In the genomic region with DNA sequence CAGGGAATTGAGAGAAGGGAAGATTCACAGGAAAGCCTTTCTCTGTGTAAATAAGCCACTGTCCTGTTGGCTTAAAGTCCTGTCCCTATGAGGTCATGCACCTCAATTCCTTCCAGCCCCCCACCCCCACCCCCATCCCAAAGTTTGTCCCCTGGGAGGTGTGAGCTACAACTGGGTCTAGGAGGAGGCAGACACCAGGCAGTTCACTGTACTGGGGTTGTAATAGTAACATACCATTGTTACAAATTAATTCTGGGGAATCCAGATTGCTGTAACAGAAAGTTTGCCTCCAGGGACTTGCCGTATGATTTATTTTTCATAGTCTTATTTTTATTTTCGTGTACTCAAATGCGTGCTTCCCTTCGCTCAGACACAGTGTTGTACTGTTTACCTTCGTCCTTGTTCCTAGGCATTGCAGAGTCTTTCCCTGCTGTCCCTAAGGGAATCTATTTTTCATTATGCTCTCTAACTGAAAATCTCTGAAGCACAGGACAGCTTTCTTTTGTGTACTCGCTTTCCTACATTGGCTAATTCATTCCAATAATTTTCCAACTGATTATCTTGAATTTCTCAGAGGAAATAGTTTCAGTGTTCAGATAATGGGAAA, we compare ENCODE assay signal across 15 mouse cellular contexts.
"Had no signal": no experiment of that assay in that cellular context is flagged by ENCODE, and none has a peak within 500 bp of the region (broad histone marks: within the 10 kb centered on the region; RNA-seq: fewer than 3 reads in every experiment).

No protein-coding gene starts in this region.

- H3K9ac ChIP-seq: kidney, embryonic 15.5 days; limb, embryonic 15.5 days; liver, embryonic 12.5 days; lung, embryonic 14.5 days; midbrain, embryonic 12.5 days; stomach, embryonic 15.5 days had no signal

- H3K4me1 ChIP-seq: liver, embryonic 12.5 days; midbrain, embryonic 12.5 days; stomach, embryonic 15.5 days had no signal

- H3K36me3 ChIP-seq: kidney, embryonic 15.5 days; limb, embryonic 15.5 days; liver, embryonic 12.5 days; midbrain, embryonic 12.5 days; stomach, embryonic 15.5 days had no signal

- H3K27me3 ChIP-seq: kidney, embryonic 15.5 days; limb, embryonic 15.5 days; liver, embryonic 12.5 days; midbrain, embryonic 12.5 days; stomach, embryonic 15.5 days had no signal

- DNase-seq: kidney, adult 2 months; kidney, postnatal 36 days; layer of hippocampus, adult 9-11 months; layer of hippocampus, postnatal 36 days; lung, embryonic 14.5 days; lung, postnatal 10 days; lung, postnatal 4 days; retina, postnatal 1 day; thymus, adult 2 months; thymus, postnatal 25 days had no signal

- H3K4me2 ChIP-seq: kidney, embryonic 15.5 days; limb, embryonic 15.5 days; liver, embryonic 12.5 days; lung, embryonic 14.5 days; midbrain, embryonic 12.5 days; stomach, embryonic 15.5 days had no signal

- H3K4me3 ChIP-seq: kidney, embryonic 15.5 days; limb, embryonic 15.5 days; liver, embryonic 12.5 days; midbrain, embryonic 12.5 days; stomach, embryonic 15.5 days had no signal

- ATAC-seq: liver, embryonic 12.5 days had no signal

- H3K9me3 ChIP-seq: kidney, embryonic 15.5 days; limb, embryonic 15.5 days; liver, embryonic 12.5 days; midbrain, embryonic 12.5 days; stomach, embryonic 15.5 days had no signal

- H3K27ac ChIP-seq: kidney, embryonic 15.5 days; limb, embryonic 15.5 days; liver, embryonic 12.5 days; midbrain, embryonic 12.5 days; stomach, embryonic 15.5 days had no signal
